Mouse (Mus musculus): Measurements from ENCODE around the gene Gm14685. TPM values are rescaled to one million over a fixed set of nuclear protein-coding genes. Genes with fewer than 3 reads are reported as not detected.
"Not testable (repeated sequence)": the region's sequence is repeated elsewhere in the genome, so short reads cannot be mapped to it uniquely, and the experiment has no call there.

Gm14685 gene
- polyA plus RNA-seq, 2 experiments = 0.06 TPM; not detected in 1

DNA sequence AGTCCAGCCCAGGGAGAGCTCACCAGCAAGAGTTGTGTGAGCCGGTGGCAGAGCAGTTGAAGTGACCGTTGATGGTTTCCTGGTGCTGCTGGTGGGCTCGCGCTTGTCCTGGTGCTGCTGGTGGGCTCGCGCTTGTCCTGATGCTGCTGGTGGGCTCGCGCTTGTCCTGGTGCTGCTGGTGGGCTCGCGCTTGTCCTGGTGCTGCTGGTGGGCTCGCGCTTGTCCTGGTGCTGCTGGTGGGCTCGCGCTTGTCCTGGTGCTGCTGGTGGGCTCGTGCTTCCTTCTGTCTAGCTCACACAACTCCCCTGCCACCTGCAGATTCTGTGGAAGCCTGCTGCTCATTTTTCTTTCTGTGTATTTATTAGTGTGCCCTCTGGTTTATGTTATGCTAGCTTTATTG lies 60.0 kb downstream of the Gm14685 start, which contains the start of gene Spin2d:
Gene Spin2d (minus strand): TSS at position 101 of the 400 bp plus-strand sequence.
- not testable (repeated sequence) for H3K27me3 ChIP-seq (ENCODE audit: control insufficient read depth, insufficient read depth, low read length); H3K36me3 ChIP-seq (ENCODE audit: control insufficient read depth, insufficient read depth, low read length); ATAC-seq (ENCODE audit: low FRiP score, low read depth); H3K9ac ChIP-seq (ENCODE audit: low read depth, low read length, severe bottlenecking); H3K27ac ChIP-seq (replicated peaks; ENCODE audit: low read depth, low read length); H3K4me1 ChIP-seq (ENCODE audit: control insufficient read depth, insufficient read depth, low read length); H3K4me2 ChIP-seq (replicated peaks; ENCODE audit: low read depth, low read length, severe bottlenecking); H3K9me3 ChIP-seq (ENCODE audit: control insufficient read depth, low read length); H3K4me3 ChIP-seq (replicated peaks; ENCODE audit: low read length); DNase-seq (ENCODE audit: low spot score)
- 80% methylated on average over 2 of the region's 15 CpGs for WGBS

Other genes with a start within 250 kb of the Gm14685 start
- 22.7 and 30.6 TPM in 2 replicates for gene Cetn2, start 198.6 kb upstream of the Gm14685 start, polyA plus RNA-seq (2012; rRNA removed)
- gene Cetn2, start 198.6 kb upstream of the Gm14685 start, polyA plus RNA-seq (2014; fragmentation: Nextera tagmentation; extraction: Ambion mirVana) = 72.0 and 72.7 TPM in 2 replicates
- gene Nsdhl, start 198.5 kb upstream of the Gm14685 start, polyA plus RNA-seq (2012; rRNA removed) = 26.7 and 27.1 TPM in 2 replicates
- 23.2 and 23.9 TPM in 2 replicates for gene Nsdhl, start 198.5 kb upstream of the Gm14685 start, polyA plus RNA-seq (2014; fragmentation: Nextera tagmentation; extraction: Ambion mirVana)
- gene Zfp185, start 129.7 kb upstream of the Gm14685 start, polyA plus RNA-seq (2012; rRNA removed) = 41.8 and 44.8 TPM in 2 replicates
- gene Zfp185, start 129.7 kb upstream of the Gm14685 start, polyA plus RNA-seq (2014; fragmentation: Nextera tagmentation; extraction: Ambion mirVana) = 52.6 and 56.6 TPM in 2 replicates
- 0.06 TPM in 1 of 2 replicates, not detected in the other for gene Pnma5, start 79.9 kb upstream of the Gm14685 start, polyA plus RNA-seq (2012; rRNA removed)
- gene Pnma5, start 79.9 kb upstream of the Gm14685 start, polyA plus RNA-seq (2014; fragmentation: Nextera tagmentation; extraction: Ambion mirVana) = 0.11 and 0.23 TPM in 2 replicates
- gene Pnma3, start 52.3 kb upstream of the Gm14685 start, polyA plus RNA-seq (2012; rRNA removed) = 0.90 and 1.1 TPM in 2 replicates
- gene Pnma3, start 52.3 kb upstream of the Gm14685 start, polyA plus RNA-seq (2014; fragmentation: Nextera tagmentation; extraction: Ambion mirVana) = 0.10 and 0.17 TPM in 2 replicates
- gene Xlr4a, start 34.6 kb upstream of the Gm14685 start, polyA plus RNA-seq (2012; rRNA removed) = 0.13 and 1.3 TPM in 2 replicates
- 1.1 TPM in 1 of 2 replicates, not detected in the other for gene Xlr4a, start 34.6 kb upstream of the Gm14685 start, polyA plus RNA-seq (2014; fragmentation: Nextera tagmentation; extraction: Ambion mirVana)
- gene Xlr3a, start 20.0 kb upstream of the Gm14685 start, polyA plus RNA-seq (2012; rRNA removed) = 0.87 and 3.8 TPM in 2 replicates
- 1.4 and 1.6 TPM in 2 replicates for gene Xlr3a, start 20.0 kb upstream of the Gm14685 start, polyA plus RNA-seq (2014; fragmentation: Nextera tagmentation; extraction: Ambion mirVana)
- not detected in 2 replicates for gene Xlr5b, start 31.7 kb downstream of the Gm14685 start, polyA plus RNA-seq (2012; rRNA removed)
- not detected in 2 replicates for gene Xlr5b, start 31.7 kb downstream of the Gm14685 start, polyA plus RNA-seq (2014; fragmentation: Nextera tagmentation; extraction: Ambion mirVana)
- 0.05 and 0.16 TPM in 2 replicates for gene DXBay18, start 32.4 kb downstream of the Gm14685 start, polyA plus RNA-seq (2012; rRNA removed)
- gene DXBay18, start 32.4 kb downstream of the Gm14685 start, polyA plus RNA-seq (2014; fragmentation: Nextera tagmentation; extraction: Ambion mirVana) = 0.22 TPM in 1 of 2 replicates, not detected in the other
- not detected in 2 replicates for gene Spin2d, start 59.9 kb downstream of the Gm14685 start, polyA plus RNA-seq (2012; rRNA removed)
- gene Spin2d, start 59.9 kb downstream of the Gm14685 start, polyA plus RNA-seq (2014; fragmentation: Nextera tagmentation; extraction: Ambion mirVana) = not detected in 2 replicates
- 5.9 and 17.4 TPM in 2 replicates for gene Xlr3b, start 75.2 kb downstream of the Gm14685 start, polyA plus RNA-seq (2012; rRNA removed)
- 4.6 and 10.2 TPM in 2 replicates for gene Xlr3b, start 75.2 kb downstream of the Gm14685 start, polyA plus RNA-seq (2014; fragmentation: Nextera tagmentation; extraction: Ambion mirVana)
- 0.29 and 0.98 TPM in 2 replicates for gene Xlr4b, start 97.3 kb downstream of the Gm14685 start, polyA plus RNA-seq (2012; rRNA removed)
- 0.30 and 1.3 TPM in 2 replicates for gene Xlr4b, start 97.3 kb downstream of the Gm14685 start, polyA plus RNA-seq (2014; fragmentation: Nextera tagmentation; extraction: Ambion mirVana)
- 6.9 and 10.1 TPM in 2 replicates for gene F8a, start 111.2 kb downstream of the Gm14685 start, polyA plus RNA-seq (2012; rRNA removed)
- gene F8a, start 111.2 kb downstream of the Gm14685 start, polyA plus RNA-seq (2014; fragmentation: Nextera tagmentation; extraction: Ambion mirVana) = 11.9 and 12.3 TPM in 2 replicates
- 0.47 TPM in 1 of 2 replicates, not detected in the other for gene Xlr4c, start 126.1 kb downstream of the Gm14685 start, polyA plus RNA-seq (2012; rRNA removed)
- not detected in 2 replicates for gene Xlr4c, start 126.1 kb downstream of the Gm14685 start, polyA plus RNA-seq (2014; fragmentation: Nextera tagmentation; extraction: Ambion mirVana)
- 0.24 and 0.38 TPM in 2 replicates for gene Xlr3c, start 148.3 kb downstream of the Gm14685 start, polyA plus RNA-seq (2012; rRNA removed)
- gene Xlr3c, start 148.3 kb downstream of the Gm14685 start, polyA plus RNA-seq (2014; fragmentation: Nextera tagmentation; extraction: Ambion mirVana) = 0.12 and 0.41 TPM in 2 replicates
- gene Xlr5a, start 175.9 kb downstream of the Gm14685 start, polyA plus RNA-seq (2012; rRNA removed) = 0.06 TPM in 1 of 2 replicates, not detected in the other
- 0.12 TPM in 1 of 2 replicates, not detected in the other for gene Xlr5a, start 175.9 kb downstream of the Gm14685 start, polyA plus RNA-seq (2014; fragmentation: Nextera tagmentation; extraction: Ambion mirVana)
- not detected in 2 replicates for gene Xlr5c, start 175.9 kb downstream of the Gm14685 start, polyA plus RNA-seq (2012; rRNA removed)
- gene Xlr5c, start 175.9 kb downstream of the Gm14685 start, polyA plus RNA-seq (2014; fragmentation: Nextera tagmentation; extraction: Ambion mirVana) = not detected in 2 replicates
- not detected in 2 replicates for gene Gm45015, start 219.8 kb downstream of the Gm14685 start, polyA plus RNA-seq (2012; rRNA removed)
- not detected in 2 replicates for gene Gm45015, start 219.8 kb downstream of the Gm14685 start, polyA plus RNA-seq (2014; fragmentation: Nextera tagmentation; extraction: Ambion mirVana)
- 38.1 and 48.7 TPM in 2 replicates for gene Zfp275, start 225.6 kb downstream of the Gm14685 start, polyA plus RNA-seq (2012; rRNA removed)
- gene Zfp275, start 225.6 kb downstream of the Gm14685 start, polyA plus RNA-seq (2014; fragmentation: Nextera tagmentation; extraction: Ambion mirVana) = 24.0 and 25.7 TPM in 2 replicates